Mouse (Mus musculus): ENCODE data around the gene Kif21b.

GRCm38 (mm10) chr1:136093726-136094125, 37.5 kb upstream of the Kif21b start:
- no peak for TF ChIP-seq CTCF (IDR thresholded peaks at IDR 0.05; ENCODE audit: low read depth, low read length)
- no peak for TF ChIP-seq POLR2A (IDR thresholded peaks at IDR 0.05; ENCODE audit: extremely low read depth, insufficient read depth, low read length)

All from liver, adult 2 months (tissue).